Mouse (Mus musculus): ENCODE results near the gene Lpgat1. TPM values are rescaled to one million over a fixed set of nuclear protein-coding genes. Genes with fewer than 3 reads are reported as not detected.

Lpgat1 gene
- total RNA-seq, 2 experiments from 2014 or later = 141 to 153 TPM

DNA sequence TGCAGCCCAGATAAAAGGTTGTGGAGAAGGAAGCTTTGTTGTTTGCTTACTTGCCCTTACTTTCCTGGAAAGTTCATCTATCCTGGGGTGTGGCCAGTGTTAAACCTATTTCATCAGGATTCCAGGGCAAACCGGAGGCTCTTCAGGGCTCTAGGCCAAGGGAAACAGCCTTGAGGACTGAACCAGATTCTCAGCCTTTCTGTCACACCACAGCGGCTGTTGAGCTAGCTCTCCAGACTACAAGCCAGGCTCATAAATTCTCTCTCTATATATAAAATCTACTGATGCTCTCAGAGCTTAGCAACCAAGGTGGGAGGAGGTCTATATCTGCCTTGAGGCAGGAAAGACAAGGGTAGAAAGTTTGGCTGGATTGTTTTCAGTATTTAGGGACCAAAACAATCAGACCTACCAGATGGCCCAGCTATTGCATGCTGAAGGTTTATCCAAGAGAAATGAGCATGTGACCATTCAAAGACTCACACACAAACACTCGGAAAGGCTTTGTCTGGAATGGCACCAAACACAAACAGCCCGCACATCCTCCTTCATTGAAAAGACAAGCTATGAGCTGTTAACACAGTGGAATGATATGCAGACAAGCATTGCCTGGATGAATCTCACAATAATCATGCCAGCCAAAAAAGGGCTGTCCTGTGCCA lies 78.7 kb downstream of the Lpgat1 start:
- intact Hi-C loops (cut with DNase I) = no loop called here
- DNase-seq (ENCODE audit: low spot score in 2 of 2) = peak; percentile 28 to 69

DNA sequence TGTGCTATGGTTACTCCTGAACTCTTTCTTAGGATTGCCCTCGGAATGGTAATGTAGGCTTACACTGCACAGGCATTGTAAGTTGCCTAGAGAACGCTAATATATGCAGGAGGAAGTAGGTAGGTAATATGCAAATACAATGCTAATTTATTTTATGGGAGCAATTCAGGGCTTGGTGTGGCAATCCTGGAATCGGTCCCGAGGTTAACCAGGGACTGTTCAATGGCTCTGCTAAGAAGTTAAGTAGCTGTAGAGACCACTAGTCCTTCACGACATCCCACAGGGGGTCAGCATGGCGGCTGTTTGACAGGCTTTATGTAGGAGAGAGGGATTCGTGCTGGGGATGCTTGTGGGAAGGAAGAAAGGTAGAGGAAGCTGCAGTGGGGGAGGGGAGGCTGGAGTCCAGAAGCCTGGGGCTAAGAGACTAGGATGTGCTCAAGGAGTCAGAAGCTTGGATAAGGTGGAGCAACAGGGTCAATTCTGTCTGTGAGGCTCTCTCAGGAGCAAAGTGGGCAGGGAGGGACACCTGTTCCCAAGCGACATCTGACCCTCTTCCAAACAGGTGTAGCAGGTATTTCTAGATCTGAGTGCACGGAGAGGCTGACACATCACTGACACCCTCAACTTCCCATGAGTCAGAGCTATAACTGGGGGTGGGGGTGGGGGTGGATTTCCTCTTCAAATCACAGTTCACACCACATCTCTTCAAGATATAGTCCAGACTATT lies 84.6 kb downstream of the Lpgat1 start:
- intact Hi-C loops (cut with DNase I) = no loop called here
- DNase-seq (ENCODE audit: low spot score in 2 of 2) = no peak

DNA sequence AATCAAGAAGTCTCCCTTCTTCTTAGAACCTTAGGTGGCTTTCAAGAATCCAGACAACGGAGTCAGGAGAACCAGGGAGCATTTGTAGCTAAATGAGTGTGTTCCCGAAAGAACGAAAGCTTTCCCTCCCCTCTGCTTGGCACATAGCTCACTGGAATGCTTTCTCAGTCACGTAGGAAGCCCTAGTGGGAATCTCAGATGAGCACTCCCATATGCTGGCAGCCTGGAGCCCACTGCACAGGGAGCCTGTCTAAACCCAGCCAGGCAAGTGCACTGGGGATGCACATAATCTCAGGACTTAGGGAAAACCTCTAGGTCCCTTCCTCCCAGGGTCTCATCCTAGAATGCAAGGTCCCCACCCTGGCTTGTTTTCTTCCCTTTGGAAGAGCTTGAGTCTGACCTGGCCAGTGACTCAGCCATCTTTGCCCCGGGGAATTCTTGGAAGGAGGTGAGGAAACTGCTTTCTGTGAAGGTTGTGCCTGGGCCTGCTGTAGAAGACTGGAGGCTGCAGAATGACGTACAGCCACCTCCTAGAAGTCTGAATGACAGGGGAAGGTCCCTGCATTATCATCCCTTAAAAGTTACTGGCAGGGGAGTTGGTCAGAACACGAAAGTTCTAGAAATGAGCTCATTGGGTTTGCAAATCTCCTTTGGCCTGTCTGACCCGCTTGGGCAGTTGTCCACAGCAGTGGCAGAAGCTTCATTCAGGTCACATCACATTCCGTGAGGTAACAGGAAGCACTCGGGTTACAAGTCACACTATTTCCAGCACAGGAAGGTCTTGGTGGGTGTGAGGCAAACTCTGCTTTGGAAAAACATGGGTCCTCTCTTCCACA lies 85.4 kb downstream of the Lpgat1 start:
- DNase-seq (ENCODE audit: low spot score in 2 of 2) = peak; percentile 58 to 62
- intact Hi-C loops (cut with DNase I) = no loop called here

DNA sequence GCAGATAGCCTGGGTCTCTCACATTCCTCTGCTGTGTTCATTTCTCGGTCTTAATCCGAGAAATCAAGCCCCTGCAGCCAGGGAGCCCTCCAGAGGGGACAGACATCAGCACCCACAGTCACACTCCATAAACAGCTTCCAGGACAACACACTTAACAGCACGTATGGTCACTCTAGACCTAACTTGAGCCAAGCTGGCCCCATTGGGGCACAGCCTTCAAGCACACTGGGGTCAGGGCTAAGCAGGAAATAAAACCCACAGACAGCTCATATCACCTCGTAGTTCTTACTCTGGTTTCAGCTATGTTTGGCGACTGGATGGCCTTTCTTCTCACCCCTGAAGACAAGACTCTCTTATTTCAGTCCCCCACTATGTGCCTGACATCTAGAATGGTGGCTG lies 87.1 kb downstream of the Lpgat1 start:
- no peak for DNase-seq (ENCODE audit: low spot score in 2 of 2)

DNA sequence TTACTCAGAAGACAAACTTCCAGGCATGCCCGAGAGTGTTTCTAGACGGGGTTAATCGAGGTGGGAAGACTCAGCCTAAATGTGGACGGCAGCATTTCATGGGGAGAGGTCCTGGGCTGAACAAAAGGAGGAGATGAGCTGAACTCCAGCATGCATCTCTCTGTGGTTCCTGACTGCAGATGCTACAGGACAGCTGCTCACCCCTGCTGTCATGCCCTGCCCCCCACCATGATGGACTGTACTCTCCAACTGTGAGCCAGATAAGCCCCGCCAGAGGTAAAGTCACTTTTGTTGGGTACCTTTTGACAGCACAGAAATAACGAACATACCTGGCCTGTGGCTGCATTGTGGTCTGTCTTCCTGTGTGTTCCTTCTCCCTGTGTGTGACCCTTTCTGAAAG lies 88.2 kb downstream of the Lpgat1 start:
- intact Hi-C loops (cut with DNase I) = no loop called here
- no peak for DNase-seq (ENCODE audit: low spot score in 2 of 2)

More for the DNA sequence above, 87.1 kb downstream of the Lpgat1 start:
- intact Hi-C loops (cut with DNase I) = no loop called here

DNA sequence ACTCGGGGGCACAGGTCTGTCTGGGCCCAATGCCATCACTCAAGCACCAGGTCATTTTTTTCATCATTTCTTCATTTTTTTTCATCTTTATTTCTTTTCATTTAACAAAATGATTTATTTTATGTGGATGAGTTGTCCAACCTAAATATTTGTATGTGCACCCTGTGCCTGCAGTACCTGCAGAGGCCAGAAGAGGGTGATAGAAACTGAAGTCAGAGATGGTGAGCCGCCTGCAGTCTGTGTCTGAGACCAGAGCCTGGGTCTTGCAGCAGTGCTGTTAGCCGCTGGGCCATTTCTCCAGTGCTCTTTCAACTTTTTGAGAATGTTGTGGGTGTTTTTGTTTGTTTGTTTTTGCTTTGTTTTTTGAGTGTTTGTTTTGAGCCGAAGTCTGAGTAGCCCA lies 89.1 kb downstream of the Lpgat1 start:
- DNase-seq (ENCODE audit: low spot score in 2 of 2) = no peak
- intact Hi-C loops (cut with DNase I) = no loop called here

DNA sequence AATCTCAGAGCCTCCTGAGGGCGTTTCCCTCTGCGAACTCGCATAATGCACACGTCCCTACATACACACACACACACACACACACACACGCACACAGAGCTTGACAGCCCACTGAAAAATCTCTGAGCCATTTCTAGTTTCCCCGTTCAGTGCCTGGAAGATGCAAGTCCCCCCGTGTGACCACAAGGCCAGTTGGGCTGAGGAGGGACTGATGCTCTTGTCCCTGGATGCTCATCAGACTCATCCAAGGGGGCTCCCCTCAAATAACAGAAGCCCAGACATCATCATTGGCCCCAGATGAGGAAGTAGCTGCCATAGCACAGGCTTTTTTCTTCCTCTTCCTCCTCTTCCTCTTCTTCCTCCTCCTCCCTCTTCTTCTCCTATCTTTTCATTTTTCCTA lies 90.3 kb downstream of the Lpgat1 start:
- intact Hi-C loops (cut with DNase I) = no loop called here

DNA sequence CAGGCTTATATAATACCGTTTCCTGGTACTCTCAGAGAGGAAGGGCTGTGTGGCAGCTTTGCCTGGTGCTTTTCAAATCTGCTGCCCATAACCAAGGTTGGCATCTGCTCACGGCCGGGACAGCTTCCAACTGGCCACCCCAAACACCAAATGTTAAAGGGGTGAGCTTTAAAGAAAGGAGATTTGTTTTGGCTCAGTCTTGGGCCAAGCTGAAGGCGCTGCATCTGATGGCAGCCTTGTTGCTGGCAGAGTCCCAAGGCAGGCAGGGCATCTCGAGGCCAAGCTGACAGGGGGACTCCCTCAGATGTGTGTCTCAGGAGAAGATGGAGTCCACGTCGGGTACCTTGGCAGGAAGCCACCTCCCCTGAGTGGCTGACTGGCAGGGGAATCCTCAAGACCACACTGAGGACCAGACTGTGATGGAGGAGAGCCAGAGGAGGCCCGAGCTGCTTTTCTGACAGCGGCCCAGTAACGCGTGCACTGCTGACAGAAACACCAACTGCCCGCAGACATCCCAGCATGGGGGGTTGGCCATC lies 91.1 kb downstream of the Lpgat1 start:
- intact Hi-C loops (cut with DNase I) = no loop called here
- peak; percentile 44 to 60 for DNase-seq (ENCODE audit: low spot score in 2 of 2)

More for the DNA sequence above, 90.3 kb downstream of the Lpgat1 start:
- DNase-seq (ENCODE audit: low spot score in 2 of 2) = no peak

DNA sequence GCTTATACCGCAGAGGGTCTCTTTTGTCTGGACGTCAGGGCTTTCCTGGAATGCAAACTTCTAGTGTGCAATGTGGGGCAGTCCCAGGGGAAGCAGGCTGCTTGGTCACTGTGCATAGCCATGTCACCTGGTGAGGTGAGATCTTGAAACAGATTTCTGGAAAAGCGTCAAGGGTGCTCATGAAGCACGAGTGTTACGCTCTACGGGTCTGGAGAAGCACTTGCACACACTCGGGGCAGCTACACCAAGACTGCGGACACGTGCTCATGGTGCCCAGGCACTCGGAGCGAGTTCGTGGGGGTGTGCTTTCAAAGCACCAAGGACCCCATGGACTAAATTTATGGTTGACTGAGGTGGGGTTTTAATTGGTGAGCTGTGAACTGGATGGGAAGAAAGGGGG lies 94.1 kb downstream of the Lpgat1 start:
- DNase-seq (ENCODE audit: low spot score in 2 of 2) = no peak
- intact Hi-C loops (cut with DNase I) = loop anchor here (10.0 kb wide), 1 partner anchor 497 kb away; the partner anchor contains the start of gene Nenf

DNA sequence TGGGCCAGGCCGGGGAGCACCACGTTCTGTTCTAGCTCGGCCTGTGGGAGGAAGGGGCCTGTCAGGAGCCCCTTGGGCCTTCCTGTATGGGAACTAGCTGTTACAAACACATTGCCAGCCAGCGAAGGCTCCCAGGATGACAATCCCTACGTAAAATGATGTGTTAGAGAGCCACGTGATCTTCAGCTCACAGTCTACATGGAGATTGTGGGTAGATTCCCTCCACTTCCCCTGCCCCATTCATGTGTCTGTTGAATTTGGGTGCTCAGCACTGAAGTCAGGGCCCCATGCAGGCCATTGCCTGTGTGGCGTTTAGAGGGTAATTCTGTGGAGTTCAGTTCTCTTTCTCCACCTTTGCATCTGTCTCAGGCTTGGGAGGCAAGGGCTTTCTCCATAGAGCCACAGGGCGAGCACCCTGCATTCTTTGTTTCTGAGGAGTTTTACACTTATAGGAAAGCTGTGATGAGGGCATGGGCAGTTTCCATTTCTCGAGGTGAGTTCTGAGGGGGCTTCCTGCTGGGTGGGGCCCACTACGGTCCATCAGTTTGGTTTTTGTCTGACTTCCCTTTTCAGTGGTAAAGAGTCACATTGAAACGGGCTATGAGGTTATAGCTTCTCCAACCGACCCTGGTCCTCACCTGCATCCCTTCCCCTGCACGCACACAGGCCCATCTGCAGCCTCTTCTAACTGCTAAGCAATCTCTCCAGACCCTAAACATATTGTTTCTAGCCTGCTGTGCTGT lies 95.5 kb downstream of the Lpgat1 start:
- intact Hi-C loops (cut with DNase I) = loop anchor here (10.0 kb wide), 1 partner anchor 498 kb away; the partner anchor contains the start of gene Nenf
- DNase-seq (ENCODE audit: low spot score in 2 of 2) = no peak

DNA sequence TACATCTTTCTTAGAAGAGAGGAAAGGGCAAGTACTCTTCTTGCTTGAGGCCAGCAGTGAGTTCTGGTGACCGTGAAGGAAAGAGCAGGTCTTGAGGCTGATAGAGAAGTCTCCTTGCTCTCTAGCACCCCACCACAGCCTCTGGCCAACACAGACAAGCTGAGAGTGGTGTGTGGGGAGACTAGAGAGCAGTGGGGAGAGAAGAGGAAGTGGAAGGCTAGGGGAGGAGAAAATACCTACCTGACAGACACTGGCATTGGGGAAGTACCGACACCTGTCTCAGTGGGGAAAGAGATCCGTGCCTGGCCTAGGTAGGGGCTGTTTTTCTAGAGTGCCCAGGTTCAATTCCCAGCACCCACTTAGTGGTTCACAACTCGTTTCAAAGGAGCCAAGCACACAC lies 96.6 kb downstream of the Lpgat1 start:
- DNase-seq (ENCODE audit: low spot score in 2 of 2) = no peak
- intact Hi-C loops (cut with DNase I) = loop anchor here (10.0 kb wide), 1 partner anchor 499 kb away; the partner anchor contains the start of gene Nenf

DNA sequence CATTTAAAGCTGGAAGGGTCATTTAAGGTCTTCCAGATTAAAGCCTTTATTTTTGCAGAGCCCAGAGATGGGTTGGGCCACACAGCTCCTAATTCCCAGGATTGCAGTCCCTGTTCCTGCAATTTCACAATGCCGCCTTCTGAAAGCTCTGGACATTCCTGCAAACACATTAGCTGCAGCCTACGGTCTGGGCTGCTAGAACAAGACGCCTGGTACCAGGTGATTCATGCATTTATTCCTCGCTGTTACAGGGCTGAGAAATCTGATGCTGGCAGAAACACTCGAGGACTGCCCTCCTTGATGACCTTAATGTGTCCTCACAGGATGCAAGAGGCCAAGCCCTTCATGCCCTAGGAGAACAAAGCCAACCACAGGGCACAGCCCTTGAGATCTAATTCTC lies 97.3 kb downstream of the Lpgat1 start:
- DNase-seq (ENCODE audit: low spot score in 2 of 2) = no peak
- intact Hi-C loops (cut with DNase I) = loop anchor here (10.0 kb wide), 1 partner anchor 500 kb away; the partner anchor contains the start of gene Nenf

DNA sequence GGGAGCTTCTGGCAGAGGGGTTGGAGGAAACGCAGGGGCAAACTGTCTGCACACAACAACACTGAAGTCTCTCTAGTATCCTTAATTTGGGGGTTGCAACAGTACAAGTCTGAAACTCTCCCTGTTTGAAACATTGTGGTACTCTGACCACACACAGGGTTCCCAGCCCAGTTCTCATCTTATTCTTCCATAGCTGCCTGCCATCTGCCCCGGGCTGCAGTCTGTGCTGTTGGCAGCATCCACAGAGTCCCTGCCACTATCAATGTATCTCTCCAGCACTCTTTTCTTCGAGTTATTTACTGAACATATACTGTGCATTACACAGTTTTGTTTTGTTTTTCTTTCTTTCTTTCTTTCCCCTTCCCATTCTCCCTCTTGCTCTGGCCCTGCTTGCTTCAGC lies 99.0 kb downstream of the Lpgat1 start:
- intact Hi-C loops (cut with DNase I) = loop anchor here (10.0 kb wide), 1 partner anchor 502 kb away; the partner anchor contains the start of gene Nenf

DNA sequence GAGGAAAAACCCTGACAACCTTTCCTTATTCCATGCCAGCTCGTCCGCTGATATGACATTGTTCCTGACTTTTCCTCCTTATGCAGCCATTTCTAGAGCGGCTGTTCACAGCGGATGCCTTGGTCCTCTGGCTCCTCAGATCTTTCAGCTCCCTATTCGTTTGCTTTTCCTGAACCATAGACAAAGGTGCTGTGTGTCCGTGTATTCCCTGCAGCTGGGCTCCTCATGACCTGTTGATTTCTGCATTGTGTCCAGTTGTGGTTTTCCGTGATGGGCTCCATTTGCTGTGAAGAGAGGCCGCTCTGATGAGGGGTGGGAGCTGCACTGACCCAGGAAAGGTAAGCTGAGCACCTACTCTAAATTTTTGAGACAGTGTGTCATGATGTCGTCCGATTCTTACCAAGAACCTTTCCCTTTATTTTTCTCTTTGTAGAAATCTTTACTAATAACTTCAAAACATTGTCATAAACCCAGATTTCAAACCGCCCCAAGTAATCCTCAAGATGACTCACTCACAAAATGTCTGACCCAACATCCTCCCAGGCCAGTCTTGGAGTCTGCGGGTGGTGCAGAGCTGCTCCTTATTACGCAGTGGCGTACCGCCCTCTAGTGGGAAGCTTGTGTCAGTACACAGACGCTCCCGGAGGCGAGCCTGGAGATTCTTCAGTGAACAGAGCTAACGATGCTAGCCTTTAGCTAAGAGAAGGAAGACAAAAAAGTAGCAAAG lies 99.9 kb downstream of the Lpgat1 start:
- DNase-seq (ENCODE audit: low spot score in 2 of 2) = peak; percentile 90 to 92
- intact Hi-C loops (cut with DNase I) = loop anchor here (2.0 to 10.0 kb wide), 3 partner anchors 233 to 503 kb away; partner anchors contain the start of gene Nenf

More for the DNA sequence above, 99.0 kb downstream of the Lpgat1 start:
- no peak for DNase-seq (ENCODE audit: low spot score in 2 of 2)

DNA sequence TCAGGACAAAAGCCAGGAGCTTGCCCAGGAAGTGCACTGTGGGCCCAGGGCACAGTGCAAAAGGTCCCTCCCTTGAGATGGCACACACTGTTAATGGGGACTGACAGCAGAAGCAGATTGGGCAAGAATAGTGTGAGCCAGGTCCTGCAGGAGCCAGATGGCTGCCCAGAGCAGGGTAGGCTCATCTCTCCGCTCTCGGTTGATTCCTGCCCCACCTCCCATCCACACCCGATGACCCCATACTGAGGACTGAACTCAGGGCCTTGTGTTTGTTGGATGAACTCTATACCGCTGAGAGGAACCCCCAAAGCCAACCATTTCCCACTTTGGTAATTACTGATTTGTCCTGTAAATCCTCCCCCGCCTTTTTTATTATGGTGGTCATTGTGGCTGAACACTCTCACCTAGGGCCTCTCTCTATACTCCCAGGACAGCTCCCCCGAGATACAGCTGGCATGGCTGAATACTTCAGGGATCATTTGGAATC lies 100.6 kb downstream of the Lpgat1 start:
- DNase-seq (ENCODE audit: low spot score in 2 of 2) = no peak
- intact Hi-C loops (cut with DNase I) = loop anchor here (2.0 to 10.0 kb wide), 3 partner anchors 233 to 503 kb away; partner anchors contain the start of gene Nenf

DNA sequence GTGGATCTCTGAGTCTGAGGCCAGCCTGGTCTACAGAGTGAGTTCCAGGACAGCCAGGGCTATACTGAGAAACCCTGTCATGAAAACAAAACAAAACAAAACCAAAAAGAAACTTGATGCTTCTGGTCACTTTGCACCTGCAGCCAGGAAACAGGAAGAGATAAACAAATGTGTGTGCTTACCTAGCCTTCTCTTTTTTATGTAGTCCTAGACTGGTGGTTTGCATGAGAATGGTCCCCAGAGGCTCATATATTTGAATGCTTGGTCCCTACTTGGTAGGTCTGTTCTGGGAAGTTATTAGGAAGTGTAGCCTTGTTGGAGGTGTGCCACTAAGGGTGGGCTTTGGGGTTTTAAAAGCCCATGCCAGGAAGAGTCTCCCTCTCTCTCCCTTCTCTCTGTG lies 101.4 kb downstream of the Lpgat1 start:
- intact Hi-C loops (cut with DNase I) = loop anchor here (2.0 to 10.0 kb wide), 3 partner anchors 234 to 504 kb away; partner anchors contain the start of gene Nenf
- no peak for DNase-seq (ENCODE audit: low spot score in 2 of 2)

DNA sequence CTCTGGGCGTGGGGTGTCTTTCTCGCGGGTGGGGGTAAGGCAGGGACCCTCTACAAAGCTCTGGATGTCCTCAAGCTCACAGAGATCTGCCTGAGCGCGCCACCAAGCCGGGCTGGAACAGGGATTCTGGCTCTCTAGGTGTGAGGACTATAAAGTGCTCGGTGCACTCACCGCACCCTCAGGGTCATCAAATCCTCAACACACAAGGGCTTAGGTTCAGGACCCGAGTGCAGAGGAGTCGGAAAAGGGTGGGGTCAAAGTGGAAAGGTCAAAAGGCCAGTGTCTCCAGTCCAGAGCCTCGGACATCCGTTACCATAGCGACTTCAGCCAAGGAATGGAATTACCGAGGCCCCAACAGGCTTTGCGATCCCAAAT lies 103.3 kb downstream of the Lpgat1 start:
- DNase-seq (ENCODE audit: low spot score in 2 of 2) = no peak
- intact Hi-C loops (cut with DNase I) = loop anchor here (2.0 kb wide), 1 partner anchor 102 kb away; no protein-coding TSS in a partner anchor
